26 mouse cellular contexts compared by ENCODE assay signal in genomic region chr6:146871975-146872374, GRCm38 (mm10). TPM values are rescaled to one million over a fixed set of nuclear protein-coding genes. Genes with fewer than 3 reads are reported as not detected.
"Had no signal": no experiment of that assay in that cellular context is flagged by ENCODE, and none has a peak within 500 bp of the region (broad histone marks: within the 10 kb centered on the region; RNA-seq: fewer than 3 reads in every experiment).

No protein-coding gene starts in this region.

- H3K9me3 ChIP-seq: liver, embryonic 15.5 days; midbrain, embryonic 13.5 days; neural tube, embryonic 15.5 days had no signal

- H3K9ac ChIP-seq: liver, embryonic 13.5 days; liver, embryonic 15.5 days; liver, postnatal 0 days; lung, embryonic 14.5 days; midbrain, embryonic 13.5 days; neural tube, embryonic 13.5 days; neural tube, embryonic 15.5 days had no signal

- H3K36me3 ChIP-seq: liver, embryonic 13.5 days; liver, embryonic 15.5 days; midbrain, embryonic 13.5 days; neural tube, embryonic 13.5 days; neural tube, embryonic 15.5 days had no signal

- DNase-seq: liver, embryonic 13.5 days; liver, postnatal 0 days; lung, embryonic 14.5 days; lung, postnatal 10 days; retina, postnatal 1 day; right cerebral cortex, adult 18-20 months; right cerebral cortex, postnatal 25 days; right cerebral cortex, postnatal 4 days; spleen, adult 18-20 months; thymus, adult 18-20 months; thymus, postnatal 25 days had no signal

- H3K4me2 ChIP-seq: liver, embryonic 13.5 days; liver, embryonic 15.5 days; lung, embryonic 14.5 days; midbrain, embryonic 11.5 days; midbrain, embryonic 13.5 days; neural tube, embryonic 13.5 days; neural tube, embryonic 15.5 days had no signal

- H3K4me3 ChIP-seq: liver, embryonic 13.5 days; liver, embryonic 15.5 days; megakaryocyte, embryonic 14.5 days; midbrain, embryonic 13.5 days; myocyte; neural tube, embryonic 13.5 days; neural tube, embryonic 15.5 days had no signal

- ATAC-seq: liver, postnatal 0 days; midbrain, embryonic 13.5 days; midbrain, embryonic 16.5 days had no signal

- H3K4me1 ChIP-seq: liver, embryonic 13.5 days; liver, embryonic 15.5 days; midbrain, embryonic 13.5 days; neural tube, embryonic 13.5 days; neural tube, embryonic 15.5 days had no signal

- H3K27me3 ChIP-seq: liver, embryonic 13.5 days; liver, embryonic 15.5 days; midbrain, embryonic 13.5 days; neural tube, embryonic 13.5 days; neural tube, embryonic 15.5 days had no signal

- H3K27ac ChIP-seq: liver, embryonic 13.5 days; liver, embryonic 15.5 days; macrophage; midbrain, embryonic 13.5 days; neural tube, embryonic 13.5 days; neural tube, embryonic 15.5 days had no signal

RNA-seq across cellular contexts. Expression of gene Smco2, which starts 22.1 kb away (rescaled TPM):
- total RNA-seq: liver, adult 2 months had no signal
- polyA plus RNA-seq: liver, embryonic 13.5 days; liver, embryonic 15.5 days; liver, postnatal 0 days; lung, embryonic 14.5 days; lung, embryonic 16.5 days; macrophage; midbrain, embryonic 11.5 days; midbrain, embryonic 13.5 days; midbrain, embryonic 16.5 days; myocyte; neural tube, embryonic 11.5 days; neural tube, embryonic 13.5 days; neural tube, embryonic 15.5 days; small intestine, adult 2 months; stomach, embryonic 14.5 days; stomach, embryonic 16.5 days had no signal
